Mouse (Mus musculus) intestine, embryonic 16.5 days (tissue): ENCODE data around the gene Cmip. TPM values are rescaled to one million over a fixed set of nuclear protein-coding genes. Genes with fewer than 3 reads are reported as not detected.
A peak's percentile ranks its signal among the peaks of the same experiment; 100 is the strongest.

Experiments
- ATAC-seq: fragments of 200-750 bp; cut with Nextera tagmentation; 2 replicates; pipeline ENCODE4 v1.8.0; 2017; ENCODE audit warnings: moderate TSS enrichment, moderate library complexity
- H3K27ac ChIP-seq: fragments of 300-500 bp; sonication (generic); 2 replicates; pipeline ENCODE4 v1.5.1; 2014; ENCODE audit warnings: mild to moderate bottlenecking, low read length
- H3K27me3 ChIP-seq: fragments of 300-500 bp; sonication (generic); replicated peaks from 2 replicates; pipeline ENCODE4 v1.6.1; 2014; ENCODE audit warnings: low read length, control low read depth, mixed read lengths; ENCODE audit not compliant: control insufficient read depth, insufficient read depth
- H3K36me3 ChIP-seq: fragments of 300-500 bp; sonication (generic); 2 replicates; pipeline ENCODE4 v1.6.1; 2014; ENCODE audit warnings: low read length, control low read depth; ENCODE audit not compliant: control insufficient read depth, insufficient read depth
- H3K4me1 ChIP-seq: fragments of 300-500 bp; sonication (generic); 2 replicates; pipeline ENCODE4 v1.6.1; 2014; ENCODE audit warnings: low read length, control low read depth, mixed read lengths; ENCODE audit not compliant: control insufficient read depth, insufficient read depth
- H3K4me2 ChIP-seq: fragments of 300-500 bp; sonication (generic); 2 replicates; pipeline ENCODE4 v1.6.1; 2014; ENCODE audit warnings: low read depth, low read length, control low read depth
- H3K4me3 ChIP-seq: fragments of 300-500 bp; sonication (generic); 2 replicates; pipeline ENCODE4 v1.5.1; 2014; ENCODE audit warnings: mild to moderate bottlenecking, low read length
- H3K9ac ChIP-seq: fragments of 300-500 bp; sonication (generic); 2 replicates; pipeline ENCODE4 v1.6.1; 2014; ENCODE audit warnings: low read depth, low read length
- H3K9me3 ChIP-seq: fragments of 300-500 bp; sonication (generic); 2 replicates; pipeline ENCODE4 v1.6.1; 2016; ENCODE audit warnings: low read length, control low read depth; ENCODE audit not compliant: control insufficient read depth
- WGBS: fragments of 180-500 bp; shearing (Covaris S2); extraction: QIAGEN DNeasy Blood & Tissue Kit; methylation state at CpG from one replicate; pipeline ENCODE4 v1.1.7; 2014; 5-methylcytosine and 5-hydroxymethylcytosine counted together
- polyA plus RNA-seq: library from polyadenylated mRNA; unstranded; fragments of >200 nt; fragmentation: Nextera tagmentation; extraction: Ambion mirVana; gene quantifications from 2 replicates; pipeline ENCODE4 v1.2.1, GENCODE M21; 2015

The Cmip gene
- polyA plus RNA-seq, 1 experiment from 2014 or later = 16.8 TPM

DNA sequence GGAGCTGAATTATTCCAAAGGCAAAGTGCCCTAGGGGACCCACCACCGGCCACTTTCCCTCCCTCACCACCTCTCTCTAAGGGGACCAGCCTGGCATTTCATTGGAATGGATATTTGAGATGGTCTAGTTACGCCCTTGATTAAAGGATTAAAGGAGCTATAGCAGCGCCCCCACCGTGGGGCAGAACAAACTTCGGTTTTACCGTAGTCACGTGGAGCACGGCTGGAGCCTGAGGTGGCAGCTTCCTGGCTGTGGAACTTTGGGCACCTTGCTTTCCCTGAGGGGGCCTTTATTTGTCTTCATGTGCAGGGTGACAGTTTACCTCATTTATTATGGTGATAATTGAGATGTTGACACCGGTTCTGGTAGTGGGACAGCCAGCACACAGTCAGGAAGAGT, 4.8 kb downstream of the Cmip start:
- H3K9ac ChIP-seq = peak overlapping the region; percentile 99
- 0 out of 2 replicates have a peak overlapping the region, but pooled peaks have one; percentile 18 for H3K4me3 ChIP-seq
- ATAC-seq = no peak
- peaks cover 61% of the 10 kb centered on the region for H3K4me1 ChIP-seq
- no peaks in the 10 kb centered on the region for H3K9me3 ChIP-seq
- H3K27me3 ChIP-seq = no peaks in the 10 kb centered on the region
- WGBS = 42% methylated on average over 9 of the region's 9 CpGs
- H3K4me2 ChIP-seq = peak overlapping the region; percentile 83
- no peaks in the 10 kb centered on the region for H3K36me3 ChIP-seq
- no peak overlapping the region; the same call in 1 of the 2 replicates for H3K27ac ChIP-seq

DNA sequence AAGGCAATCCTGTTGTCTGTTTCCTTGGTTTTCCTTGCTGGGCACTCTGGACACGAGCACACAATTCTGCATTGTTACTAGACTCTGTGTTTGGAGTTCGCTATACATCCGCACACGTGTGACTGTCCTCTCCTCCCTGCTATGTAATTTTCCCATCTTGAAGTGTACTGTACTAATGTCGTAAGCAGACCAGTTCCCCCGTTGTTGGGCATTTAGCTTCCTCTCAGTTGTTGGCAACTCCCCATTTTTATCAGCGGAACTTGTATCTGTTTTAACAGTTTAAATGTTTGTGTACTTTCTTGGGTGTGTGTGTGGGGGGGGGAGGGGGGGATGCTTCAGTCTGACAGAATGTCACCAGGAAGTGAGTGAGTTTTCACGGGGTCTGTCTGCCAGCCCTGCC, 5.8 kb downstream of the Cmip start:
- H3K27me3 ChIP-seq = no peaks in the 10 kb centered on the region
- H3K4me2 ChIP-seq = no peak overlapping the region
- H3K9ac ChIP-seq = no peak overlapping the region
- H3K36me3 ChIP-seq = no peaks in the 10 kb centered on the region
- H3K27ac ChIP-seq = no peak overlapping the region; the same call in 1 of the 2 replicates
- H3K9me3 ChIP-seq = no peaks in the 10 kb centered on the region
- H3K4me1 ChIP-seq = peaks cover 61% of the 10 kb centered on the region
- H3K4me3 ChIP-seq = no peak overlapping the region
- 34% methylated on average over 8 of the region's 8 CpGs for WGBS
- ATAC-seq = no peak

DNA sequence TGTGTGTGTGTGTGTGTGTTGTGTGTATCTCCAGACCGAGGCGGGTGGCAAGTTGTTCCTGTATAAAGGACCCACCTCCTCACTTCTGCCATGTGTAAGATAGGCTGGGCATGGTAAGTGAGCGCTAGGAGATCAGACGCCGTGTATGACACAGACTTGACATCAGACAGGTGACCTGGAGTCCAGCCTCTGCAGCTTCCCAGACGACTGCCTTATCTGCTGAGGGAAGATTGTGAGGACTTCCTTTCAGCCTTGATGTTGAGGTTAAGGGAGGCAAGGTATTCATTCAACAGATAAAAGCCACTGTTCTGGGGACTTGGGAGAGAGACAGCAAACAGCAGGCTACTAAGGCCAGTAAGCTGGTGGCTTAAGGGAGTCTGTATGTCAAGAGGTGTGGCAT, 6.6 kb downstream of the Cmip start:
- Histone ChIP-seq H3K9me3 (no peaks in the 10 kb centered on the region), H3K4me1 (peaks cover 61% of the 10 kb centered on the region), H3K4me2 (no peak overlapping the region), H3K4me3 (no peak overlapping the region), H3K27ac (no peak overlapping the region), H3K36me3 (no peaks in the 10 kb centered on the region), H3K9ac (no peak overlapping the region), H3K27me3 (no peaks in the 10 kb centered on the region)
- 0 out of 2 replicates have a peak, but pooled peaks have one; percentile 19 for ATAC-seq
- WGBS = 42% methylated on average over 6 of the region's 6 CpGs

DNA sequence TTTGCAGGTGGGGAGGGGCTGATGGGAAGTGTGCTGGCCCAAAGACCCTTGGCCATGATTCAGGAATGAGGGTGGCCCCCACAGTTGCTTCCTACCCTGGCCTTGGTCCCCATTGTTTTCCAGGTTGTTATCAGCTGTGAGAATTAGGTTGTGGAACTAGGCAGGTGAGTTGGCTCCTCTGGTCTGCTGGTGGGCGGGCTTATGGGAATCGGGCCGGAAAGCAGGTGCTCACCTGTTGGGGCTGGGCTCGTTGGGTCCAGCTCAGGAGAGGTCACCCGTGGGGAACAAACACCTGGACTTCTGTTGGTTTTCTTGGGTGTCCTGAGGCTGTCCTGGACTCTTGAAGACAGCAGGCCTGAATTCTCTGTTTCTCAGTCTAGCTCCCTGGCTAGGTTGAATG, 8.2 kb downstream of the Cmip start:
- Histone ChIP-seq H3K9ac (no peak overlapping the region), H3K9me3 (no peaks in the 10 kb centered on the region), H3K4me3 (no peak overlapping the region), H3K4me2 (no peak overlapping the region), H3K27me3 (no peaks in the 10 kb centered on the region), H3K27ac (peak overlapping the region; percentile 34), H3K4me1 (peaks cover 49% of the 10 kb centered on the region), H3K36me3 (no peaks in the 10 kb centered on the region)
- 0 out of 2 replicates have a peak, but pooled peaks have one; percentile 13 for ATAC-seq
- 64% methylated on average over 5 of the region's 5 CpGs for WGBS

DNA sequence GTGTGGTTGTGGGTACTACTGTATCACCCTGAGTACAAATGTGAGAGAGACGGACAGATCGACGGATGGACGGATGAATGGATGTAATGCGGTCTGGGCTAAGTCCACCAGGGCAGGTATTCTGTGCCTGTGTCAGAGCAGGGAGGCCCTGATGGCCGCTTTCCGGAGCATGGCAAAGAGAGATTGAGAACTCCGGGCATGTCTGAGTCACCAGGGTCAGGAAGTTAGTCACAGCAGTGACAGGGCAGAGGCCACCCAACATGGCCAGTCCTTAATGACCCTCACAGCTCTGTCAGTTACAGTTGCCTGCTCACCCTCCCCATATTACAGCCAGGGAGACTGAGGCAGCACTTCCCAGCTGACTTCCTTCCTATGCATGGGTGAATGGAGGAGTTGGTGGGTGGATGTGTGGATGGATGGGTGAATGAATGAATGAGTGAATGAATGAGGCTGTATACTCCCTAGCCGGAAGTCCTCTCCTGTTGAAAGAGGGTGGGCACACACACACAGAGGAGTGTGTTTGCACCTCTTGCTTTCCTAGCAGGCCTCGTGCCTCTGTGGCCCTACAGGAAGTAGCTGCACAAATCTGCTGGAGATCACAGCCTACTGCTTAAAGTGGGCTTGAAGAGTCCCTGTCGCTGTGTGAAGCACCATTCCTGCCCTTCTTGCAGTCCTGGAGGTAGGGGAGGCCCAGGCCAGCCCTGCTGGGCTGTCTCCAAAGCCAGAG, 10.7 kb downstream of the Cmip start:
- Histone ChIP-seq H3K27me3 (no peaks in the 10 kb centered on the region), H3K4me2 (no peak overlapping the region), H3K27ac (no peak overlapping the region), H3K9ac (no peak overlapping the region), H3K9me3 (no peaks in the 10 kb centered on the region), H3K4me1 (peaks cover 30% of the 10 kb centered on the region), H3K4me3 (no peak overlapping the region), H3K36me3 (no peaks in the 10 kb centered on the region)
- ATAC-seq = no peak
- WGBS = 76% methylated on average over 11 of the region's 11 CpGs

DNA sequence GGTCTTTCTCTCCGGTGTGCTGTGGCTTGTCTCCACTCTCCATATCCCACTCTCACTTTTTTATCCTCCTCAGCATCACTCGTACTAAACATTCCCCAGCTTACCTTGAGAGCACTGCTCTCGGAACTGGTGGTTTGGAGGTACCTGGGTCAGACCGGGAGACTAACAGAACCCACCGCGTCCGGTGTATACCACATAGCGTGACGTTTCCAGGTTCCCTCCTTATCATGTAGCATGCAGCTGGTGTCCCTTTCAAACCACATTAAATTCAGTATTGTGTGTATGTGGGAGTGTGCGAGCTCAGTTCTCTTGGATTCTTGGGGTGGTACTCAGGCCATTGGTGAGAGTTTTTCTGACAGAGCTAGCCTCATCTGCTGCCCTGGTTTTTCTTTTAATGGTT, 21.4 kb downstream of the Cmip start:
- 83% methylated on average over 10 of the region's 10 CpGs for WGBS
- no peak for ATAC-seq
- H3K4me1 ChIP-seq = peaks cover 45% of the 10 kb centered on the region
- peaks cover 2% of the 10 kb centered on the region; the same call in 1 of the 2 replicates for H3K36me3 ChIP-seq
- no peak overlapping the region for H3K4me2 ChIP-seq
- H3K9ac ChIP-seq = no peak overlapping the region
- H3K27me3 ChIP-seq = no peaks in the 10 kb centered on the region
- H3K4me3 ChIP-seq = no peak overlapping the region
- H3K9me3 ChIP-seq = no peaks in the 10 kb centered on the region
- peak overlapping the region; percentile 56; the same call in 1 of the 2 replicates for H3K27ac ChIP-seq

DNA sequence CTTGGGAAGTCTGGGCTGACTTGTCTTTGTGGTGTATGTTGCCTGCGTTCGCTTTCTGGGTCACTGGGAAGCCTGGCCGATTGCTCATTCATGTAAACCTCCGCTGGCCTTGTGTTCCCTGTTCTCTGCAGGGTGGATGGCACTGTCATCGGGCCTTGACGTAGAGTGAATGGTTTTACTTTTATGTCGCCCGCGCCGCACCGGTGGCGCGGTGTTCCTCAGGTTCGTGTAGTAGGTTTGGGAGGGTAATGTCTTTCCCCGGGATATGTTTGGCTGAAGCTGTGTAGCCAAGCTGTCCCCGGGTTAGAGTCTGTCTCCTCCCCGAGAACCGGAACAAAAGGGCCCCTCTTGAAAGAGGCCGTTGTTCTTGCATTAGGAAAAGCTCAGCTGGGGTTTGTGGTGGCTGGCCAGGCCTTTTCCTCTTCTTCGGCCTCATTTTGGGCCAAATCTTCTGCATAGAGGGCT, 21.8 kb downstream of the Cmip start:
- Histone ChIP-seq H3K4me1 (peaks cover 50% of the 10 kb centered on the region), H3K27ac (peak overlapping the region; percentile 56), H3K4me2 (no peak overlapping the region), H3K4me3 (no peak overlapping the region), H3K36me3 (peaks cover 2% of the 10 kb centered on the region; the same call in 1 of the 2 replicates), H3K9ac (no peak overlapping the region), H3K9me3 (no peaks in the 10 kb centered on the region), H3K27me3 (no peaks in the 10 kb centered on the region)
- WGBS = 73% methylated on average over 20 of the region's 20 CpGs
- no peak for ATAC-seq

DNA sequence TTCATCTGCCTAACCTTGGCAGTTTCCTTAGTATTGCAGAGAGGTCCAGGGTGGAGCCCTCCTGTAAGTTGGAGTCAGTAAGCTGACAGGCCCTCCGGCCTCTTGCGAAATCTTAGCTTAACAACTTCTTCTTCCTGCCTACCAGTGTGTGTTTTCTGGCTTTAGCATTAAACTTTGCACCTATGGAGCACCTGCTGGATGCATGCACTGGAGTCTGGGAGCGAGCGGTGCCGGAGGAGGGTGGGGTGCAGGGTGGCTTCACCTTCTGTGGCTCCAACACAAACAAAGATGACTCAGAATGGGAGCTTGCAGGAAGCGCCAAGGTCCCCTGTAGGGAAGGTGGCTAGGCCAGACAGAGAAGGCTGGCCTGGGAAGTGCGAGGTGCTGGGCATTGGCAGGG, 23.6 kb downstream of the Cmip start:
- H3K4me1 ChIP-seq = peaks cover 53% of the 10 kb centered on the region
- peak overlapping the region; percentile 91 for H3K27ac ChIP-seq
- 0 out of 2 replicates have a peak overlapping the region, but pooled peaks have one; percentile 22 for H3K9ac ChIP-seq
- no peak overlapping the region for H3K4me3 ChIP-seq
- WGBS = 50% methylated on average over 7 of the region's 7 CpGs
- H3K4me2 ChIP-seq = no peak overlapping the region
- ATAC-seq = peak; percentile 94
- H3K36me3 ChIP-seq = peaks cover 4% of the 10 kb centered on the region; the same call in 1 of the 2 replicates
- H3K27me3 ChIP-seq = no peaks in the 10 kb centered on the region
- H3K9me3 ChIP-seq = no peaks in the 10 kb centered on the region

DNA sequence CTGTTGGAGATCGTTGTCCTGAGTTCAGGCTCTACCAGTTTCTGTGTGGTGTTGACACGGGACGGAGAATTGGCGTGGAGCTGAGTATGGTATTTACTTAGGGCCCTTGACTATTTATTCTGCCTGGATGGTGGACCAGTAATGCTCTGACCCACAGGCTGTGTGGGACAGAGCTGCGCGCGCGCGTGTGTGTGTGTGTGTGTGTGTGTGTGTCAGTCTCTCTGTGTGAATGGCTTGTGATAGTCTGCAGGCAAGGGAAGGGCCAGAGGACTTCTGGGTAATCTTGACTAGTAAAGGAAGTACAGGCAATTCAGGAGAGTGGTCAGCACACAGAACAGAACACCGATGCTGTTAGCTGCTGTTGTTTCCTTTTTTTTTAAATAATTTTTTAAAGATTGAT, 24.8 kb downstream of the Cmip start:
- peak overlapping the region; percentile 53; the same call in 1 of the 2 replicates for H3K9ac ChIP-seq

More for the DNA sequence above, 24.8 kb downstream of the Cmip start:
- peaks cover 53% of the 10 kb centered on the region for H3K4me1 ChIP-seq
- peak overlapping the region; percentile 85 for H3K27ac ChIP-seq
- H3K27me3 ChIP-seq = no peaks in the 10 kb centered on the region
- peaks cover 11% of the 10 kb centered on the region; the same call in 1 of the 2 replicates for H3K36me3 ChIP-seq
- H3K9me3 ChIP-seq = no peaks in the 10 kb centered on the region
- WGBS = 59% methylated on average over 10 of the region's 10 CpGs
- H3K4me3 ChIP-seq = no peak overlapping the region
- peak overlapping the region; percentile 45 for H3K4me2 ChIP-seq
- ATAC-seq = no peak
